Mouse (Mus musculus) heart, embryonic 13.5 days (tissue): ENCODE measurements at regions not wholly inside any gene's neighbourhood (a gene's known extent, or its start where the extent isn't known, plus 50 kb on each side); places are given as distances from the start of the nearest gene placed in this dataset.

Experiments
- ATAC-seq: fragments of 200-750 bp; cut with Nextera tagmentation; 2 replicates; pipeline ENCODE4 v1.8.0; 2017; ENCODE audit warnings: moderate TSS enrichment; ENCODE audit not compliant: insufficient number of reproducible peaks, low FRiP score, low TSS enrichment; ENCODE audit errors: extremely low read depth
- H3K27ac ChIP-seq: fragments of 300-500 bp; sonication (generic); replicated peaks from 2 replicates; pipeline ENCODE4 v1.5.1; 2015; ENCODE audit warnings: moderate library complexity, mild to moderate bottlenecking, inconsistent platforms
- H3K27me3 ChIP-seq: fragments of 300-500 bp; sonication (generic); replicated peaks from 2 replicates; pipeline ENCODE4 v1.6.1; 2015; ENCODE audit warnings: mild to moderate bottlenecking, inconsistent platforms
- H3K36me3 ChIP-seq: fragments of 300-500 bp; sonication (generic); 2 replicates; pipeline ENCODE4 v1.6.1; 2015; ENCODE audit warnings: mild to moderate bottlenecking, inconsistent platforms
- H3K4me1 ChIP-seq: fragments of 300-500 bp; sonication (generic); 2 replicates; pipeline ENCODE4 v1.6.1; 2015; ENCODE audit warnings: inconsistent platforms
- H3K4me2 ChIP-seq: fragments of 300-500 bp; sonication (generic); 2 replicates; pipeline ENCODE4 v1.6.1; 2015; ENCODE audit warnings: inconsistent platforms, mild to moderate bottlenecking, moderate library complexity
- H3K4me3 ChIP-seq: fragments of 300-500 bp; sonication (generic); 2 replicates; pipeline ENCODE4 v1.5.1; 2015; ENCODE audit warnings: moderate library complexity, mild to moderate bottlenecking, inconsistent platforms
- H3K9ac ChIP-seq: fragments of 300-500 bp; sonication (generic); 2 replicates; pipeline ENCODE4 v1.6.1; 2015; ENCODE audit warnings: inconsistent platforms, mild to moderate bottlenecking, moderate library complexity
- H3K9me3 ChIP-seq: fragments of 300-500 bp; sonication (generic); 2 replicates; pipeline ENCODE4 v1.6.1; 2016; ENCODE audit warnings: inconsistent platforms
- WGBS: fragments of 180-500 bp; shearing (Covaris S2); methylation state at CpG from one replicate; pipeline ENCODE4 v1.1.7; 2015; ENCODE audit warnings: mixed read lengths; 5-methylcytosine and 5-hydroxymethylcytosine counted together

GRCm38 (mm10) chr2:10745127-10745526 is 374.8 kb downstream of the Sfmbt2 start:
- Histone ChIP-seq H3K4me2 (no peak overlapping the region), H3K4me1 (no peaks in the 10 kb centered on the region), H3K27ac (no peak overlapping the region), H3K4me3 (no peak overlapping the region), H3K27me3 (no peaks in the 10 kb centered on the region), H3K9me3 (no peaks in the 10 kb centered on the region), H3K9ac (no peak overlapping the region), H3K36me3 (no peaks in the 10 kb centered on the region)
- ATAC-seq = no peak
- WGBS = 80% methylated on average over 7 of the region's 7 CpGs

DNA sequence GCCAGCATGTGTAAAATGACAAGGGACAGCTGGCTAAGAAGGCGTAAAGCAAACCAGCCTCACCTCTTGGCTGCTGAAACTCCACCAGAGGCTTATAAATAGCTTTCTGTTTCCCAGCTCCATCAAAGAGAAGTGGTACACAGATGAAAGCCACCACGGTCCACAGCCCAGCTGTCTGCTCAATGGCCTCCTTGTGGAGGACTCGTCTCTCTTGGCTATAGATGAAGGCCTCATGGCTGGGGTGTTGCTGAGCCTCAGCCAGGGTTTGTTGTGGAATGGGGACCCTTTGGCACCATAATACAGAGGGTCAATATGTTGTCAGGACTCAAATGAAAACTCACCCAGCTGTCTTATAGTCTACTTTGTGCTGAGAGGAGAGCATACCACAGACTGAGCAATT is 385.1 kb downstream of the Sfmbt2 start:
- 28% methylated on average over 3 of the region's 3 CpGs for WGBS
- Histone ChIP-seq H3K27me3 (no peaks in the 10 kb centered on the region; the same call in 1 of the 2 replicates), H3K27ac (no peak overlapping the region), H3K36me3 (no peaks in the 10 kb centered on the region), H3K4me1 (peaks cover 11% of the 10 kb centered on the region; the same call in 1 of the 2 replicates), H3K9me3 (no peaks in the 10 kb centered on the region), H3K4me3 (no peak overlapping the region), H3K9ac (no peak overlapping the region), H3K4me2 (no peak overlapping the region)
- ATAC-seq = peak; percentile 42; the same call in 1 of the 2 replicates

DNA sequence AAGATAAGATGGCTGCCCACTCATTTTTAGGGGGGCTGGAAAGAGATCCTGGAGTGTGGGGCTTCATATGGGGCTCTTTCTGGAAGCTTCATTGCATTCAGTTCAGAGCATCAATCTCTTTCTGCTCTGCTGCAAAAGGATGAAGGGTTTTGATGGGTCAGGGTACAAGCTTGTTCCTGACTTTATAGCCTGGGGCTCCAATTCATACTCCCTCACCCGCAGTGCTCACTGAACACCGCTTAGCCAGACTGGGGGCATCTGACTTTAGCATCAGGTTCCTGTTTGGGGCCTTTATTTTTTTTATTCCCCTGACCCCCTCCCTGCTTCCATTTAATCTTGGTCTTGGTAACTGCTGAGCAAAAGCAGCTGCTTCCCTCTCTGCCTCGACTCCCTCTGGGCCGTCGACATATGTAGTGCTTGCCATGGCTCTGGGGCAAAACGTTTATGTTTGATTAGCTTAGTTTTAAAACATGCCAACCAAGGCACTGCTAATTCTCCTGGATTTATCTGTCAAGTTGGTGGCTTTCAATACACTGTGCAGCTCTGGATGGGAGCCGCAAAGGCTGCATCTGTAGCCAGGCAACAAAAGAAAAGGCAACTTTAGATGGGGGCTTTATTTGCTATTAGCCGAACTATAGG is 387.0 kb downstream of the Sfmbt2 start:
- H3K9ac ChIP-seq = no peak overlapping the region
- H3K4me3 ChIP-seq = no peak overlapping the region
- H3K4me2 ChIP-seq = no peak overlapping the region
- H3K9me3 ChIP-seq = no peaks in the 10 kb centered on the region
- H3K4me1 ChIP-seq = peaks cover 11% of the 10 kb centered on the region; the same call in 1 of the 2 replicates
- H3K27me3 ChIP-seq = no peaks in the 10 kb centered on the region; the same call in 1 of the 2 replicates
- H3K27ac ChIP-seq = no peak overlapping the region
- WGBS = 52% methylated on average over 8 of the region's 8 CpGs
- no peak for ATAC-seq
- no peaks in the 10 kb centered on the region for H3K36me3 ChIP-seq

GRCm38 (mm10) chr2:10757886-10758285 is 387.6 kb downstream of the Sfmbt2 start:
- 84% methylated on average over 1 of the region's 1 CpGs for WGBS
- ATAC-seq = no peak
- H3K27me3 ChIP-seq = no peaks in the 10 kb centered on the region; the same call in 1 of the 2 replicates
- no peak overlapping the region for H3K9ac ChIP-seq
- no peaks in the 10 kb centered on the region for H3K9me3 ChIP-seq
- no peak overlapping the region for H3K4me2 ChIP-seq
- no peaks in the 10 kb centered on the region for H3K36me3 ChIP-seq
- H3K4me3 ChIP-seq = no peak overlapping the region
- H3K27ac ChIP-seq = no peak overlapping the region
- H3K4me1 ChIP-seq = peaks cover 11% of the 10 kb centered on the region; the same call in 1 of the 2 replicates

- Histone ChIP-seq H3K4me2 (no peak overlapping the region), H3K27ac (no peak overlapping the region), H3K4me3 (no peak overlapping the region), H3K9ac (no peak overlapping the region), H3K27me3 (no peaks in the 10 kb centered on the region; the same call in 1 of the 2 replicates), H3K9me3 (no peaks in the 10 kb centered on the region), H3K36me3 (no peaks in the 10 kb centered on the region), H3K4me1 (no peaks in the 10 kb centered on the region)
- no peak for ATAC-seq
- WGBS = 40% methylated on average over 4 of the region's 4 CpGs
These were observed 391.9 kb downstream of the Sfmbt2 start for GRCm38 (mm10) chr2:10762236-10762635.

GRCm38 (mm10) chr2:10783071-10783470 is 388.8 kb upstream of the Prkcq start:
- WGBS = 39% methylated on average over 7 of the region's 7 CpGs

GRCm38 (mm10) chr2:10783594-10783993 is 388.3 kb upstream of the Prkcq start:
- H3K4me2 ChIP-seq = no peak overlapping the region
- no peak overlapping the region for H3K27ac ChIP-seq
- H3K9me3 ChIP-seq = no peaks in the 10 kb centered on the region
- H3K36me3 ChIP-seq = no peaks in the 10 kb centered on the region
- 65% methylated on average over 6 of the region's 6 CpGs for WGBS
- no peak overlapping the region for H3K4me3 ChIP-seq
- H3K4me1 ChIP-seq = peaks cover 3% of the 10 kb centered on the region; the same call in 1 of the 2 replicates
- no peak overlapping the region for H3K9ac ChIP-seq
- no peak for ATAC-seq
- H3K27me3 ChIP-seq = no peaks in the 10 kb centered on the region

More at GRCm38 (mm10) chr2:10783071-10783470, 388.8 kb upstream of the Prkcq start:
- Histone ChIP-seq H3K27ac (no peak overlapping the region), H3K9ac (no peak overlapping the region), H3K4me3 (no peak overlapping the region), H3K9me3 (no peaks in the 10 kb centered on the region), H3K27me3 (no peaks in the 10 kb centered on the region), H3K36me3 (no peaks in the 10 kb centered on the region), H3K4me2 (no peak overlapping the region), H3K4me1 (no peaks in the 10 kb centered on the region)
- ATAC-seq = no peak

DNA sequence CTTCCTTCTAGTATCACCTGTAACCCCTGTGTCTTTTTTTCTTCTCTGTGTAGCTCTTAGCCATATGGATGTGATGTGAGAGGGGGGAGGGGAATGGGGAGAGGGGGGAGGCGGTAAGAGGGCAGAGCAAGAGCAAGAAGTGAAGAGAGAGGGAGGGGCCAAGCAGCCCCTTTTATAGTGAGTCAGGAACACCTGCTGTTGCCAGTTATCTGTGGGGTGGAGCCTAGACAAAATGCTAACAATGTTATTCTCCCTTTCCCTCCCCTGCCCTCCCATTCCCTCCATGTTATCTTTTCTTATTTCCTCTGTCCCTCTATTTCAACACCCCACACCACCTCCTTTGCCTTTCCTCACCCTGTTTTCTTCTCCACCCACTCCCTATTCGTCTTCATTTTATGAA is 387.6 kb upstream of the Prkcq start:
- no peaks in the 10 kb centered on the region for H3K36me3 ChIP-seq
- H3K4me3 ChIP-seq = no peak overlapping the region
- no peaks in the 10 kb centered on the region for H3K27me3 ChIP-seq
- no peaks in the 10 kb centered on the region for H3K9me3 ChIP-seq
- 39% methylated on average over 1 of the region's 2 CpGs for WGBS
- H3K27ac ChIP-seq = no peak overlapping the region
- peaks cover 4% of the 10 kb centered on the region; the same call in 1 of the 2 replicates for H3K4me1 ChIP-seq
- no peak overlapping the region for H3K4me2 ChIP-seq
- no peak for ATAC-seq
- H3K9ac ChIP-seq = no peak overlapping the region

DNA sequence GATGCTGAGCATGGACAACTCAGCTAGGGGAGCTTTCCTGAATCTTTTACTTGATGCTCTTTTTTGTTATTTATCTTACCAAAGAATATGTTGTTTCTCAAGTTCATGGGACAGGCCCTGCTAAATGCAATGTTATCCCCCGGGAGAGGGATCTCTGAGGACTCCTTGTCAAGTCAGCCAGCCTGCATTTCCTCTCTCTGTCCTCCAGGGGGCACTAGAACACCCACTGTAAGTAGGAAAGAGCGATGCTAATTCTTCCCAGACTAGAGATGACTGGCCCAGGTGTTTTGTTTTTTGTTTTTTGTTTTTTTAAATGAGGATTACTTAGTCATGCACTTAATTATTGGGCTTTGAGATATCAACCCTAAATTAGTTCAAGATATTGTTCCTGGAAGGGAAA is 386.8 kb upstream of the Prkcq start:
- H3K27ac ChIP-seq = no peak overlapping the region
- H3K4me2 ChIP-seq = no peak overlapping the region
- no peak overlapping the region for H3K4me3 ChIP-seq
- no peak overlapping the region for H3K9ac ChIP-seq
- no peaks in the 10 kb centered on the region for H3K9me3 ChIP-seq
- no peak for ATAC-seq
- H3K36me3 ChIP-seq = no peaks in the 10 kb centered on the region
- no peaks in the 10 kb centered on the region for H3K27me3 ChIP-seq
- H3K4me1 ChIP-seq = peaks cover 4% of the 10 kb centered on the region; the same call in 1 of the 2 replicates
- 25% methylated on average over 2 of the region's 2 CpGs for WGBS

GRCm38 (mm10) chr2:10788509-10788908 is 383.4 kb upstream of the Prkcq start:
- H3K27ac ChIP-seq = no peak overlapping the region

GRCm38 (mm10) chr2:10791233-10791632 is 380.7 kb upstream of the Prkcq start:
- H3K9me3 ChIP-seq = no peaks in the 10 kb centered on the region

More at GRCm38 (mm10) chr2:10788509-10788908, 383.4 kb upstream of the Prkcq start:
- 15% methylated on average over 1 of the region's 1 CpGs for WGBS
- Histone ChIP-seq H3K9ac (no peak overlapping the region), H3K4me3 (no peak overlapping the region), H3K36me3 (no peaks in the 10 kb centered on the region), H3K27me3 (no peaks in the 10 kb centered on the region), H3K9me3 (no peaks in the 10 kb centered on the region), H3K4me1 (peaks cover 4% of the 10 kb centered on the region; the same call in 1 of the 2 replicates), H3K4me2 (no peak overlapping the region)
- ATAC-seq = no peak

DNA sequence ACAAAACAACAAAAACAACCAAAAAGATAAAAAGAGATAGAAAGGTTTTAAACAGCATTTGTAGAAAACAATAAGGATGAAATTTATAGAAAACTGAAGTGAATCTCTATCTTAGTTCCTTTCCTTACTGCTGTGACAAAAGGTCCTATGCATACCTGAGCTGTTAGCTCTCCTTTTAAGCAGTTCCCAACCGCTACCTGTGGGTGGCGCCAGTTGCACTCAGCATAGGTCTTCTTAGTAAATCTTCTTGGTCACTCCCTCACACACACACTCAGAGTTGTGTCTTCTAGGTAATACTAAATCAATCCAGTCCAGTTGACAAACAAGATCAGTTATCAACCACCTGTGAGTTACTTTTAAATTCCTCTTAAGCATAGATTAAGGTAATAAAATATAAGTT is 355.5 kb upstream of the Prkcq start:
- no peak for ATAC-seq
- no peak overlapping the region for H3K4me3 ChIP-seq
- no peaks in the 10 kb centered on the region for H3K27me3 ChIP-seq
- no peak overlapping the region for H3K4me2 ChIP-seq
- no peak overlapping the region for H3K9ac ChIP-seq
- 16% methylated on average over 2 of the region's 2 CpGs for WGBS
- no peaks in the 10 kb centered on the region for H3K9me3 ChIP-seq
- H3K27ac ChIP-seq = no peak overlapping the region
- H3K4me1 ChIP-seq = no peaks in the 10 kb centered on the region
- no peaks in the 10 kb centered on the region for H3K36me3 ChIP-seq

More at GRCm38 (mm10) chr2:10791233-10791632, 380.7 kb upstream of the Prkcq start:
- Histone ChIP-seq H3K4me1 (peaks cover 4% of the 10 kb centered on the region; the same call in 1 of the 2 replicates), H3K4me3 (no peak overlapping the region), H3K27ac (no peak overlapping the region), H3K27me3 (no peaks in the 10 kb centered on the region), H3K36me3 (no peaks in the 10 kb centered on the region), H3K9ac (no peak overlapping the region), H3K4me2 (no peak overlapping the region)
- no peak for ATAC-seq
